Mouse (Mus musculus): ENCODE results near the gene Ubr2.

Ubr2 gene

DNA sequence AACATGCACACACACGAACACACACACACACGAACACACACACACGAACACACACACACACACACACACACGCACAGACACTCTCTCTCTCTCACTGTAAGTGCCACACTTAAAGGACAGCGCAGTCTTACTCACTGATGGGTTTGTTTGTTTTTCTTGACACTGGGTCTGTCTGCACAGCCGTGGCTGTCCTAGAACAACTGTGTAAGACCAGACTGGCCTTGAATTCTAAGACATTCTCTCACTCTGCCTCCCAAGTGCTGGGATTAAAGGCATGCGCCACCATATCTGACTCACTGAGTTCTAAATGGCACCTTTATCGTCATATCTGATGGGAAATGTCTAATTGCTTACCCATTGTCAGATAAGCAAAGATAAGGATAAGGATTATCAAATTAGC lies 7.1 kb downstream of the Ubr2 start:
- no peak for DNase-seq (ENCODE audit: low read depth, low spot score)

DNA sequence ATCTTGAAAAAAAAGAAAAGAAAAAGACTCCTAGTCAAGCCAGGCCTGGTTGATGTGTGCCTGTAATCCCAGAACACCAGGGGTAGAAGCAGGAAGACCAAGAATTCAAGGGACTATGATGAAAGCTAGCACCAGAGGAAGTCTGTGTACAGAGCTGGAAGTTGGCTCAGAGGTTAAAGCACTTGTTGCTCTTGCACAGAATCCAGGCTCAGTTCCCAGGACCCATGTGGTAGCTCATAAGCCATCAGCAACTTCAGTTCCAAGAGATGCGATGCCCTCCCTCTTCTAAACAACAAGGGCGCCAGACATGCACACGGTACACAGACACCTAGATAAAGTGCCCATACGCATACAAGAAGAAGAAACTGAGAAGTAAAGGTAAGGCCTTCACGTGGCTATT lies 8.0 kb downstream of the Ubr2 start:
- DNase-seq (ENCODE audit: low read depth, low spot score) = no peak

DNA sequence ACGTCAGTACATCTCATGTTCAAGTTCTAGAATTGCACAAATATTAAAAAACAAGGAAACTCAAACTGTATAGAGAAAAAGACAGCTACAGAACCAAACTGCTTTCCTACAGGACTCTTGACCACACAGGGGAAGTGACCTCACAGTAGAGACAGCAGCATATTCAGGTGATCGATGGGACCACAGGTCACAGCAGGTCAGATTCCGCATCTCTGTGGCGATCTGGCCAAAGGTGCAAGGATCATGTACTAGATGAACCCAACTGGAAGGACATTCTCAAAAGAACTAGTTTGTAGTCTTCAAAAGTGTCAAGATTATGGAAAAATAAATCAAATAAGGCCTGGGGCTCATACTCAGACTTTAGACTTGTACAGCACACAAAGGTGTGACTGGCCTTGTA lies 11.5 kb downstream of the Ubr2 start:
- no peak for DNase-seq (ENCODE audit: low read depth, low spot score)

DNA sequence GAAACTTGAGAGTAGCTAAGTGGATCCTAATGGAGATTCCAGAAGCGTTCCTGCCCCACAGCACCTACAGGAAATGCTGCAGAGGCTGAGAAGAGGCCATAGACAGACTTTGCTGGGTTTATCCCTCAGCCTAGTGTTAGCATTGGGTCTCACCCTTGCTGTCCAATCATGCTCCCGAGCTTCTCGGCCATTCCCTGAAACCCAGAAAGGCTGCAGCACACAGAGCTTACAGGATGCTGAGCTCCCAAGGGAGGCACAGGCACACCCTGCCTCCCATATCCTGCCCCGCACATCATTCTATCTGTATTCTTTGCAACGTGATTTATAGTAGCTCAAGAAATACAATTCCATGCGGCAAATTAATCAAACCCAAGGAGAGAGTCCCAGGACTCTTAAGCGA lies 13.9 kb downstream of the Ubr2 start:
- DNase-seq (ENCODE audit: low read depth, low spot score) = no peak

DNA sequence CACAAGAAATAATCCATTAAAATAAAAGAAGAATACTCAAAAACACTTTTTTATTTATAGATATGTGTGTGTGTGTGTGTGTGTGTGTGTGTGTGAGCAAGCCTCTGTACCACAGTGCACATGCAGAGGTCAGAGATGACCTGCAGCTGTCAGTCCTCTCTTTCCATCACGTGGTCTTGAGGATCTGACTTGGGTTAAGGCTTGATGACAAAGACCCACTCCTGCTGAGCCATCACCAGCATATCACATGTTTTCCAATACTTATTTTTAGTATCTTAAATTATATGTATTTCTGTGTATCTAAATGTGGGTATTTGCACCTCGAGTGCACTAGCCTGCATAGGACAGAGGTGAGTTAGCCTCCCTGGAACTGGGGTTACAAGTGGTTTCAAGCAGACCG lies 14.7 kb downstream of the Ubr2 start:
- DNase-seq (ENCODE audit: low read depth, low spot score) = no peak

DNA sequence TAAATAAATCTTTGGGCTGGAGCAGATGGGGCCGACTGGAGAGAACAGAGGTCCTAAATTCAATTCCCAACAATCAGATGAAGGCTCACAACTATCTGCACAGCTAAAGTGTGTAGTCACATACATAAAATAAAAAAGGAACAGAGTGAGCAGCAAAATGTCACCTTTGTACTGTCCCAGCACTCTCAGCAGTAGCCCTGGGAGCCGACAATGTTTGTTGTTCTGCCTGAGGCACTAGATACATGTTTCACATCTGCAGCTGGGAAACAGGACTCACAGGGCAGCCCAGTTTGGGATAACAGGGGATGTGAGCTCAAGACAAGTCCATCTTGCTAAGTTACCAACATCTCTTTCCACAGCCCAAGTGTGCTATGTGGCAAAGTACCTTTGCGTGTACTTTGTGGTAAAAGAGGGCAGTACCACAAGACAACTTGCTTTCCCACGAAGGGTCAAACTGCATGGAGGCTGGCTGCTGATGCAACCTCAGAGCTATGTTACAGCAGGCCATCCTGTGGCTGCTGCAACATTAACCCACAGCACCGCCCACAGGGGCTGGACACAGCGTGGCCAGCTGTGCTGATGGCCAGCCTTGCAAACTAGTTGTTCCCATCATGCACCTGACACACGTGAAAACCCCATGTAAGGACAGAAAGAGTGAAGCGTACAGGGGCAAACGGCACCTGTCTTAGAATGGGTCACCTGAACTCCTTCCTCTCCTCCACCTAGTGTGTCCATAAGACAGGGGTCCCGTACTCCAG lies 15.5 kb downstream of the Ubr2 start:
- DNase-seq (ENCODE audit: low read depth, low spot score) = no peak

DNA sequence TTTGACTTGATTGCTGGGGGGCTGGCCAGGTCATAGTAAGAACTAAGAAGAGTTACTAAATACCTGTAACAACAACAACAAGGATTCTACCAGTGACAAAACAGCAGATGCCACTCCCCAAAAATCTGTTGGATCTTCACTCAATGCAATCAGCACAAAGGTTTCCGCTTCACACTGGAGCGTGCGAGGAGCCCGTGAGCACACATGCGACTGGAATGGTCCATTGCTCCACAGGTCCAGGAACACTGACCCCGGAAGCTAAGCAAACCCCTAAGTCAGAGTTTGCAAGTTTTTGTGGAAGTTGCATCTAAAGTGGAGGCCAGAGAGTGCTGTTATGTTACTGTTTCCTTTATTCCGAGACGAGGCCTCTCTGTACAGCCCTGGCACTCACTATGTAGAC lies 16.7 kb downstream of the Ubr2 start:
- DNase-seq (ENCODE audit: low read depth, low spot score) = no peak

DNA sequence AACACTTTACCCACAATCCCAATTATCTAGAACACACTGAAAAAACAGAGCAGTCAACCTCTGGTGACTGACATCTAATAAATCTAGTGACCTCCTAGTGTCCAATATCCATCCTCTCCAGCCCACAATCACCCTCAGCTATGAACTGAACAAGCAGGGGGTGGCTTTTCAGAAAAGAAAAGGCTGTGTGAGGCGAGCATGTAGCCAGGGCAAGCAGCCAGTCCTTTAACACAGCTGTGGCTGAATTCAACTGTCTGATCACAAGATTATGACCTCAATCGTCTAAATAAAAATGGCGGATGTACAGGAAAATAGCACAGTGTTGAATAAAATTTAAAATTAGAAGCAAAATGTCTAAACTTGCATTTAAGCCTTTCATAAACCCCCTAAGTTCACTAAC lies 22.7 kb downstream of the Ubr2 start:
- no peak for DNase-seq (ENCODE audit: low read depth, low spot score)

DNA sequence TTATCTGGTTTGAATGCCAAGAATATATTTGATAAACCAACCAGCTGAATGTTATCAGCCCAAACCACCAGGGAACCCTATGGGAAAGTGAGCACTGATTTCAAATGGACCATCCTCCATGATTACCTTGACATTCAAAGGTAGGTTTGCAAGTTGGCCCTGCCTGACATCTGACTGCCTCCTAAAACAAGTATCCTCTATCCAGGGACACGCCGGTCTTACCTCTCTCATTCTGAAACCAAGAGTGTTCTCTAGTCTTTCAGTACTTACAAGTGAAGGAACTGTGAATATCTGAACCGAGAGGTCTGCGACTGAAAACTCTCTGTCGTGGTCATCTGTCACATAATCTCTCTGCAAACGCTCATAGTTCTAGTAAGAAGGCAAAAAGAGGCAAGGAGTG lies 30.3 kb downstream of the Ubr2 start:
- DNase-seq (ENCODE audit: low read depth, low spot score) = no peak

DNA sequence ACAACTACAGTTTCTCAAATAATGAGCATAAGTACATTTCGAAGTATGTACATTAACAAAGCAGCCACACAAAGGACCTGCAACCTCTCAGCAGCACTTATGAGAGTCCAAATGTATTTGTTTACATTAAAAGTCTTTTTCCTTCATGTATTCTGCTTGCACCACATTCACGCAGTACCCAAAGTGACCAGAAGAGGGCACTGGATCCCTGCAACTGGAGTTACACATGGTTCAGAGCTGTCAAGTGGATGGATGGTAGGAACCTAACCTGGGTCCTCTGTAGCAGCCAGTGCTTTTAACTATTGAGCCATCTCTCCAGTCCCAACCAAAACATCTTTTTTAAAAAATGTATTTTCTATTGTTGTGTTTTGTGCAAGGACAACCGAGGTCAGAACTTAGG lies 35.2 kb downstream of the Ubr2 start:
- DNase-seq (ENCODE audit: low read depth, low spot score) = no peak

DNA sequence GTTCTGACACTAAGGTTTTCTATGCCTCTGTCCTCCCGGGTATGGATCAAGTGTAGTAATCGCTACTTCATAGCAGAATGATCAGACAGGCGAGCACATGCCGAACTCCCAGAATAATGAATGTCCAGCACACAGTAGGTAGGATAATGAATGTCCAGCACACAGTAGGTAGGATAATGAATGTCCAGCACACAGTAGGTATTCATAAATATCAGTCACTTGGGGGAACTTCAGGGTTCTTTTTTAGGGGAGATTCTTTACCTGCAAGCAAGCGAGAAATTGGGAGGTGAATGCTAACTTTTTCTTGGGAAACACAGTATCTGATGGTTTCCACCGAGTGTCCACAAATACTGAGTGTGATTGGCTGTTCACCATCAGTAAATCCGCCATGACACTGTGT lies 37.8 kb downstream of the Ubr2 start:
- no peak for DNase-seq (ENCODE audit: low read depth, low spot score)

DNA sequence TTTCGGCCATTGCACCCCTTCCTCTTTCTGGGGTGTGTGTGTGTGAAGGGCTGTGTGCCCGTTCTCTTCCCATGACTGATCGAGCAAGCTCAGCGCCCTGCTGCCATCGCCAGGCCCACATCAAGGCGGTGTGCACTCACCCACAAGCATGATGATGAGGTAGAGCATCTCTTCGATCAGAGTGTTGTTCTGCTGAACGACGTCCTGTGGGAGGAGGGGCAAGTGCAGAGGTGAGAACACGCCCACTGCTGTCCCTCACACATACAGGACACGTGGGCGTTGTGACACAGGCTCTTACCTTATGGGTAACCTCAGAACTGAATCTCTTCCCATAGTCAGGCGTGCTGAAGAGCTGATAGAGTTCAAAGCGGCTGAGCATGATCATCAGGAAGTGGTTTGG lies 43.5 kb downstream of the Ubr2 start:
- no peak for DNase-seq (ENCODE audit: low read depth, low spot score)

DNA sequence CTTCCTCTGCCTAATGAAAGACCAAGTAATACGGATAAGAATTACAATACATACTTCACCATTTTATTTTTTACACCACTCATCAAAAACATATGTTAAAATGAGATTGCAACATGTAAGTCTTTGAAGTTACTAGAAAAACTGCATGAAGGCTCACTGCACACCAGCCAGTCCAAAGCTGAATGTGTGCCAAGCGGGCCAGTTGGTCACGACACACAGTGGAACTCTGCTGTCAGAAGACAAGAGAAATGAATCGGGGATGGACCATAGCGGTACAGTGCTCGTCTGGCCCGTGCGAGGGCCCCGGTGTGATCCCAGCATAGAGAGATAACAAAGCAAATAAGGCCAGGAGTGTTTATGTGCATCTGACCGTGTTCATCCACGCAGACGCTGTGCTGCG lies 47.2 kb downstream of the Ubr2 start:
- no peak for DNase-seq (ENCODE audit: low read depth, low spot score)

DNA sequence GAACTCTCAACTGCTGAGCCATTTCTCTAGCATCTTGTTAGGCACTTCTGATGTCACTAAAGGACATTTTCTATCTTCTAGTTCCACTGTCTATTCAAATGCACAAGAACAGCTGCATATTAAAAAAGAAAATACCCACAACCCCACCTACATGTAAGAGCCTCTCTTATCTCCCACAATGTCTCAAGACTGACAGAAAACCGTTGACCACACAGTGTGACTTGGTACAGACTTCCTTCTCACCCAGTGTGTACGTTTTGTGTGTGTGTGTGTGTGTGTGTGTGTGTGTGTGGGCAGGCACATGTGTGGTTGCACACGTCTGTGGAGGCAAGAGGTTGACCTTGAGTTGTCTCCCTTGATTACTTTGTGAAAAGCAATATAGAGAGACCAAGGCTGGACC lies 48.2 kb downstream of the Ubr2 start:
- DNase-seq (ENCODE audit: low read depth, low spot score) = no peak

DNA sequence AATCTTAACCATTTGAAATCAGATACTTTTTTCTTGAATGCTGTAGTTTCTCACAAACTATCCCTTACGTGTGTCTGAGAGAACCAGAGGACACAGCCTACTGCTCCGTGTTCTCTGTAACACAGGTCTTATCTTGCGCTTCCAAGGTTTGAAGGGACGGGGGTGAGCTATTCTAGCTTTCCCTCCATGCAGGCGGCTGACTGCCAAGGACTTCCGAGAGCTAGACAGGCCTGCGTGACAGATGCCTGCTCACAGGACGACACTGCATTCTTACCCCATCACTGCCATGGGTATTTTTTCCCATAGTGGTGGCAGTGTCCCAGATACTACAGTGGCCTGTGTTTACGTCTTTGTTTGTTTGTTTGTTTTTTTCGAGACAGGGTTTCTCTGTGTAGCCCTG lies 50.1 kb downstream of the Ubr2 start:
- DNase-seq (ENCODE audit: low read depth, low spot score) = no peak

DNA sequence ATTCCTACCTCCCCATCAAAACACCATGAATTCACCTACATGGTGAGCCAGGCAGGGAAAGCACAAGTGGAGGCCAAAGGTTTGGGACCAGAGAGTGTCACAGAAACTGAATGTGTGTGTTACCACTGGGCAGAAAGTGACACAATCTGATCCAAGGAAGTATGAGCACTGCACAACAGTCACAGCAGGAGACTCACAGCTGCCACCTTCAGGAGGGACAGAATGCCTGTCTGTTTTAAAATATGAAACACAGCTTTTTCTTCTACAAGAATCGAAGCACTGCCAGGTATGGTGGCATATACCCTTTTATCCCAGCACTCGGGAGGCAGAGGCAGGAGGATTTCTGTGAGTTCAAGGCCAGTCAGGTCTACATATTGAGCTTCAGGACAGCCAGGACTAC lies 52.3 kb downstream of the Ubr2 start:
- no peak for DNase-seq (ENCODE audit: low read depth, low spot score)

DNA sequence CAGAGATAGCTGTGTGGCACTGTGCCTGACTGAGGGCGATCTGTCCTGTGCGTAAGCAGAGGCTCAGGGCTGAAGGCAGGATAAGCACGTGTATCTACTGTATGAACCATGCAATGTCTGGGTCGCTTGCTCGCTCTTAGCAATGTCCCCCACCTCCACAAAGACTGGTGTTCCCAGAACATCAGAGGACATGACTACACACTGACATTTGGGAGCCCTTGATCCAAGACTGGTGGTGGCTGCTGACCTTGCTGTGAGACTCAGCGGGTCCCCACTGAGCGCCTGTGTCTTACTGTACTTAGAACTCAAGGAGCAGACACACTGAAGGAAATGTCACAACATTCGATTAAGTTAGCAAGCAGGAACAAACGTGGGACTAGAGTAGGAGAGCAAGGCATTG lies 64.1 kb downstream of the Ubr2 start:
- no peak for DNase-seq (ENCODE audit: low read depth, low spot score)

DNA sequence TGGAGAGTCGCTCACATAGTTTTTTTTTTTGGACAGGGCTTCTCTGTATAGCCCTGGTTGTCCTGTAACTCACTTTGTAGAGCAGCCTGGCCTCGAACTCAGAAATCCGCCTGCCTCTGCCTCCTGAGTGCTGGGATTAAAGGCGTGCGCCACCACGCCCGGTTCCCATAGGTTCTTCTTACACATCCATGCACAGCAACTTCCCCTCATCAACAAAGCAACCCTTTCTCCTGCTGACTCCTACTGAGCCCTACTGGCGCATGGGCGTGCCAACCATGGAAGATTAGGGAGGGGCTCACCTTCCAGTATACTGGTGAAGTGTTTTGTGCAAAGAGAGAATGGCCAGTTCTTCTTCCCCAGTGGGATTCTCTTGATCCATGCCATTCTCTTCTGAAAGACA lies 67.9 kb downstream of the Ubr2 start:
- DNase-seq (ENCODE audit: low read depth, low spot score) = no peak

DNA sequence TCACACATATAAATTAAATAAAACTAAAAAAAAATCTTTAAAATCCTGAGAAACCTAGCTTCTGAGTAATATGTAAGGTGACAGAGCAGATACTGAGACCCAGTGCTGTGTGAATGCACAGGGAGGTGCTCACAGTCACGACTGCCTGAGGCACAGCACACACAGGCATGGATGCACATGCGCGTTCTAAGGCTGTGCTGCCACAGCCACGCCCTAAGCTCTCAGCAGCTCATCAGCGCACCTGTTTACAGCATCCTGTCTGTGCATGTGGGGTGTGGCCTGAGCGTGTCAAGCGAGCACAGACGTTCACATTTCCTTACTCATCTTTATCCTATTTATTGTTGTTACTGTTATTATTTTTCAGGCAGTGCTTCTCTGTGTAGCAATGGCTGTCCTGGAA lies 69.9 kb downstream of the Ubr2 start:
- no peak for DNase-seq (ENCODE audit: low read depth, low spot score)

DNA sequence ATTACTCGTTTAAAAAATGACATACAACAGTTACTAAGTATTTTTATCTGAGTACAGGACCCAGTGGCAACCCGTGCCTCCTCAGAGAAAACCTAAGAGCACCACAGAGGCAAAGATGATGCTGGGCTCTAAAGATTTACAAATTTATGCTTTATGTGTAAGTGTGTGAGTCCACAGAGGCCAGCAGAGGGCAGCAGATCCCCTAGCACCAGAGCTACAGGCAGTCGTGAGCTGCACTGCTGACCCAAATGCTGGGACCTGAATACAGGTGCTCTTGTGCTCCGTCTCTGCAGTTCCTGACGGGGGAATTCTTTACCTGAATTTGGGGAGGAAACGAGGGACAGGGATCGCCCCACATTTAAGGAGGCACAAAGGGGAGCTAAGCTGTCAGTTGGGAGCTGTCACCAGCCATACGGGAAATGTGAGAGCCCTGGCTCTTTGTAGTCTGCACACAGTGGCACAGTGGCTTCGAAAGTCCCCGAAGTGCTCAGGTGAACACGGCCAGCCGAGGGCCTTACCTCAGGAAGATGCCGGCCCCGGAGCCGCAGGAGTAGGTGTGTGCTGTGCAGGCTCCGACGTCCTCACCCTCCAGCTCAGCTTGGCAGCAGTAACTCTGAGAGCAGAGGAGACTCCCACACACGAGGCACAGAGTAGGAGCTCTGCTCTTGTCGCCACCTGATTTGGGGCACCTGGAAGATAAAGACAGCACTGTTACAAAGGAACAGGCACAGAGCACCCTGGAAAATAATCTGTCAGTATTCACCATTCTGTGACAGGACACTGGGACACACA lies 76.6 kb downstream of the Ubr2 start:
- no peak for DNase-seq (ENCODE audit: low read depth, low spot score)

DNA sequence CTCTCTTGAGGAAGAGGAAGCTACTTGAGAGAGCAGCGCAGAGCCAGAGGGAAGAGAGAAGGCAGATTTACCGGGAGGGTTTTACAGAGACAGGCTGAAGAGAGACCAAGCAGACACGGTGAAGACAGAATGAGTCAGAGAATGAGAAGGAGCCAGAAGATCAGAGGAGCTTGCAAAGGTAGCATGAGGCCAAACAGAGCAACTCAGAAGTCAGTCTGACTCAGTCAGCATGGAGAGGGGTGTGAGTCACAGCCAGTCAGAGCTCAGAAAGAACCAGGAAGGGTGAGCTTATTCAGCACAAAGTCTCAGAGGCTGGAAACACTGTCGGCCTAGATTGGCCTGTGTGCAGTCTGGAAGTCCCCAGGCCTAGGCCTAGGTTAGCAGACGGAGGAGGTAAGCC lies 77.4 kb downstream of the Ubr2 start:
- DNase-seq (ENCODE audit: low read depth, low spot score) = no peak

DNA sequence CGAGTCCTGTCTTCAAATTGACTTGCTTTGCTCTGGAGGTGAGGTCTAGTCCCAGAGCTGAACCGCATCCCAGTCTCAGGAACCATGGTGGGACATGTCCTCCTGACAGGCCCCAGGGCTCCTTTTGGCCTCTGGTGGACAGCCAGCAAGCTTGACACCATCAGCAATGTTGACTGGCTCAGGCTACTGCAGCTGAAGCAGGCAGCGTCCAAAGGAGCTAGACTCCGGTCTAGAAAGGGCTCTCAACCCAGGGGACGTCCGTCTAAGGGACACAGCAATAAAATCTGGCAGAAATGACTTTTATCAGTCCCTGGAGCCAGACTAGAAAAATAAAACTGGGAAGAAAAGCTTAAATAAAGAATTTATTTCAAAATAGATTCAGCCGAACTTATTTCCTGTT lies 80.5 kb downstream of the Ubr2 start:
- no peak for DNase-seq (ENCODE audit: low read depth, low spot score)

DNA sequence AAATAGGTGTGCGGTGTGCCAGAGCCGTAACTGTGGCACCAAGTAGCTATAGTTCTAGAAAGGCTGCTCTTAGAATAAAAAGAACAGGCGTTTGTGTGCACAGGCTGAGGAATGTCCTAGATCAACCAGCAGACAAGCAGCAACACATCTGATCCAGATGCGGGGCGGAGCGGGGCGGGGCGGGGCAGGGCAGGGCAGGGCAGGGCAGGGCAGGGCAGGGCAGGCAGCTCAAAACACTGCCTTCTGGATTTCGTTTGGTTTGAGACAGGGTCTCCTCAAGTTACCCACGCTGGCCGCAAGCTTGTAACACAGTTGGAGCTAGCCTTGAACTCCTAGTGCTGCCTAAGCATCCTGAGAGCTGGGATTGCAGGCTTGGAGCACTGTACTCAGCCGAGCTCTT lies 81.1 kb downstream of the Ubr2 start:
- no peak for DNase-seq (ENCODE audit: low read depth, low spot score)

DNA sequence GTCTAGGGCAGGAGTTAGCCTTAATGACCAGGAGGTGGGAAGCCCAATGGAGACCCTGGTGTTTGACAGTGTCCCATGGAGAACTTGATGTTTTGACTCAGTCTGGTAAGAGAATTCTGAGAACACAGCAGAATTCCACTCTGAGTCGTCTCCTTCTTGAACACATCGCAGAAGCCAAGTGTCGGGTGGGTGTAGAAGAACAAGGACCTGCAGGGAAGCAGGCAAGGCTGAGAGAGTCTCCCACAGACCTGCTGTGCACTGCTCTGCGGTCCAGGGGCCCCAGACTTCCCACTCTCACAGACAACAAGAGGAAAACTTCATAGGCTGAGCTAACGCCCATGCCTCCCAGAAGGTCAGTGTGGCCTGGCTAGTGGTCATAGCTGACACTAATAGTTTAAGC lies 82.6 kb downstream of the Ubr2 start:
- no peak for DNase-seq (ENCODE audit: low read depth, low spot score)
